Mouse (Mus musculus) cerebellum, adult 2 months (tissue): ENCODE measurements around the gene Elmo1. TPM values are rescaled to one million over a fixed set of nuclear protein-coding genes. Genes with fewer than 3 reads are reported as not detected.

Source experiments
- DNase-seq, 2 experiments: peaks; one replicate each; pipeline ENCODE4 v3.0.0; 2021
- H3K27ac ChIP-seq: fragments of 200-500 bp; 2 replicates; pipeline ENCODE4 v1.5.1; 2012; ENCODE audit warnings: low read length, control low read depth, inconsistent platforms; ENCODE audit not compliant: insufficient read depth
- H3K27me3 ChIP-seq: fragments of 200-500 bp; 2 replicates; pipeline ENCODE4 v1.6.1; 2012; ENCODE audit warnings: inconsistent platforms, mild to moderate bottlenecking, low read length, moderate library complexity; ENCODE audit not compliant: control insufficient read depth, insufficient read depth
- H3K4me1 ChIP-seq: fragments of 200-500 bp; 2 replicates; pipeline ENCODE4 v1.6.1; 2011; ENCODE audit warnings: low read length; ENCODE audit not compliant: control insufficient read depth, insufficient read depth
- H3K4me3 ChIP-seq: fragments of 200-500 bp; replicated peaks from 2 replicates; pipeline ENCODE3; 2011; ENCODE audit warnings: mild to moderate bottlenecking, low read depth, low read length, control low read depth; ENCODE audit not compliant: insufficient read depth
- CTCF ChIP-seq: fragments of 200-500 bp; IDR thresholded peaks from 2 replicates; pipeline ENCODE4 v1.5.1; 2011; ENCODE audit warnings: low read depth, mild to moderate bottlenecking, control low read depth, low read length, moderate library complexity, borderline replicate concordance; ENCODE audit not compliant: insufficient read depth
- POLR2A ChIP-seq: fragments of 200-500 bp; IDR thresholded peaks from 2 replicates; pipeline ENCODE4 v1.6.1; 2011; ENCODE audit warnings: low read length, control low read depth, borderline replicate concordance; ENCODE audit not compliant: insufficient read depth
- WGBS: fragments of 180-500 bp; shearing (Covaris S2); methylation state at CpG from one replicate; pipeline ENCODE4 v1.1.7; 2018; 5-methylcytosine and 5-hydroxymethylcytosine counted together
- polyA plus RNA-seq: library from polyadenylated mRNA; depleted of rRNA; stranded (reverse); fragments of >200 nt; gene quantifications from 2 replicates; pipeline ENCODE4 v1.2.3, GENCODE M21; 2012

The Elmo1 gene
- polyA plus RNA-seq, 1 experiment, result 92.3 TPM

- H3K4me1 ChIP-seq, result no peaks in the 10 kb centered on the region
- no peaks in the 10 kb centered on the region for H3K27me3 ChIP-seq
- no peak overlapping the region for H3K27ac ChIP-seq
- WGBS, result 84% methylated on average over 5 of the region's 5 CpGs
- no peak overlapping the region for H3K4me3 ChIP-seq
- TF ChIP-seq POLR2A (no peak), CTCF (no peak)
- no peak for DNase-seq
These were observed 279.8 kb downstream of the Elmo1 start for GRCm38 (mm10) chr13:20370036-20370802.

- Histone ChIP-seq H3K27ac (no peak overlapping the region), H3K4me3 (no peak overlapping the region), H3K27me3 (no peaks in the 10 kb centered on the region), H3K4me1 (no peaks in the 10 kb centered on the region)
- TF ChIP-seq CTCF (no peak), POLR2A (no peak)
- 95% methylated on average over 6 of the region's 6 CpGs for WGBS
- DNase-seq, result no peak
These were observed 281.1 kb downstream of the Elmo1 start for GRCm38 (mm10) chr13:20371501-20371900.

- Histone ChIP-seq H3K4me1 (no peaks in the 10 kb centered on the region), H3K4me3 (no peak overlapping the region), H3K27me3 (no peaks in the 10 kb centered on the region), H3K27ac (no peak overlapping the region)
- no peak for TF ChIP-seq POLR2A
- no peak for TF ChIP-seq CTCF
- WGBS, result 86% methylated on average over 4 of the region's 4 CpGs
- no peak for DNase-seq
These were observed 281.9 kb downstream of the Elmo1 start for GRCm38 (mm10) chr13:20372335-20372734.

- 75% methylated on average over 8 of the region's 8 CpGs for WGBS
- Histone ChIP-seq H3K27me3 (no peaks in the 10 kb centered on the region), H3K27ac (no peak overlapping the region), H3K4me3 (no peak overlapping the region), H3K4me1 (no peaks in the 10 kb centered on the region)
- TF ChIP-seq POLR2A (no peak), CTCF (no peak)
- no peak for DNase-seq
These were observed 288.5 kb downstream of the Elmo1 start for GRCm38 (mm10) chr13:20378869-20379268.

GRCm38 (mm10) chr13:20383875-20384274 is 293.5 kb downstream of the Elmo1 start:
- no peak overlapping the region for H3K4me3 ChIP-seq
- H3K27me3 ChIP-seq, result no peaks in the 10 kb centered on the region
- TF ChIP-seq CTCF, result no peak
- TF ChIP-seq POLR2A, result no peak
- H3K4me1 ChIP-seq, result no peaks in the 10 kb centered on the region
- no peak overlapping the region for H3K27ac ChIP-seq
- WGBS, result 94% methylated on average over 1 of the region's 1 CpGs
- no peak for DNase-seq

- 99% methylated on average over 2 of the region's 2 CpGs for WGBS
- H3K27ac ChIP-seq, result no peak overlapping the region
- no peak for DNase-seq
- no peaks in the 10 kb centered on the region for H3K27me3 ChIP-seq
- no peak overlapping the region for H3K4me3 ChIP-seq
- no peaks in the 10 kb centered on the region for H3K4me1 ChIP-seq
- TF ChIP-seq POLR2A (no peak), CTCF (no peak)
These were observed 294.4 kb downstream of the Elmo1 start for GRCm38 (mm10) chr13:20384846-20385245.

GRCm38 (mm10) chr13:20385423-20385822 is 295.0 kb downstream of the Elmo1 start:
- Histone ChIP-seq H3K27me3 (no peaks in the 10 kb centered on the region), H3K4me3 (no peak overlapping the region), H3K27ac (no peak overlapping the region), H3K4me1 (no peaks in the 10 kb centered on the region)
- TF ChIP-seq POLR2A (no peak), CTCF (no peak)
- no peak for DNase-seq
- WGBS, result 88% methylated on average over 2 of the region's 2 CpGs

GRCm38 (mm10) chr13:20386462-20387141 is 296.2 kb downstream of the Elmo1 start:
- no peak overlapping the region for H3K4me3 ChIP-seq
- TF ChIP-seq CTCF (no peak), POLR2A (no peak)
- no peaks in the 10 kb centered on the region for H3K27me3 ChIP-seq
- WGBS, result 42% methylated on average over 4 of the region's 4 CpGs
- no peak overlapping the region for H3K27ac ChIP-seq
- DNase-seq, result no peak
- H3K4me1 ChIP-seq, result no peaks in the 10 kb centered on the region
